In genomic region chr4:82129471-82129870, GRCm38 (mm10) we compare ENCODE assay signal across 26 mouse cellular contexts.
"Had no signal": no experiment of that assay in that cellular context is flagged by ENCODE, and none has a peak within 500 bp of the region (broad histone marks: within the 10 kb centered on the region; RNA-seq: fewer than 3 reads in every experiment).

No protein-coding gene starts in this region.

- H3K4me1 ChIP-seq: hindbrain, embryonic 10.5 days; hindbrain, embryonic 12.5 days; kidney, embryonic 15.5 days; limb, embryonic 13.5 days; limb, embryonic 15.5 days; liver, embryonic 12.5 days had no signal

- H3K27me3 ChIP-seq: heart, embryonic 12.5 days; hindbrain, embryonic 12.5 days; kidney, embryonic 15.5 days; limb, embryonic 13.5 days; limb, embryonic 15.5 days; liver, embryonic 12.5 days had no signal

- H3K9me3 ChIP-seq: heart, embryonic 10.5 days; heart, embryonic 12.5 days; hindbrain, embryonic 10.5 days; hindbrain, embryonic 12.5 days; kidney, embryonic 15.5 days; limb, embryonic 13.5 days; limb, embryonic 15.5 days; liver, embryonic 12.5 days had no signal

- H3K4me2 ChIP-seq: heart, embryonic 12.5 days; hindbrain, embryonic 12.5 days; hindbrain, embryonic 14.5 days; kidney, embryonic 15.5 days; limb, embryonic 13.5 days; limb, embryonic 15.5 days; liver, embryonic 12.5 days had no signal

- H3K9ac ChIP-seq: heart, embryonic 12.5 days; hindbrain, embryonic 12.5 days; hindbrain, embryonic 14.5 days; kidney, embryonic 15.5 days; limb, embryonic 13.5 days; limb, embryonic 15.5 days; liver, embryonic 12.5 days had no signal

- H3K27ac ChIP-seq: gastrocnemius, adult 2 months; heart, embryonic 10.5 days; hindbrain, embryonic 10.5 days; hindbrain, embryonic 12.5 days; hindbrain, embryonic 14.5 days; kidney, embryonic 15.5 days; kidney, postnatal 0 days; limb, embryonic 13.5 days; limb, embryonic 15.5 days; liver, embryonic 12.5 days had no signal

- DNase-seq: gastrocnemius, adult 2 months; gastrocnemius, postnatal 10 days; gastrocnemius, postnatal 25 days; heart, adult 18-20 months; heart, postnatal 10 days; heart, postnatal 4 days; kidney, adult 11 months; kidney, adult 2 months; kidney, adult 9 months; kidney, postnatal 14 days; kidney, postnatal 36 days; layer of hippocampus, adult 9-11 months; layer of hippocampus, postnatal 36 days; left cerebral cortex, postnatal 4 days had no signal

- H3K4me3 ChIP-seq: gastrocnemius, adult 2 months; heart, embryonic 10.5 days; heart, embryonic 12.5 days; hindbrain, embryonic 10.5 days; hindbrain, embryonic 12.5 days; kidney, embryonic 15.5 days; limb, embryonic 13.5 days; limb, embryonic 15.5 days; liver, embryonic 12.5 days had no signal

- H3K36me3 ChIP-seq: heart, embryonic 10.5 days; heart, embryonic 12.5 days; hindbrain, embryonic 10.5 days; hindbrain, embryonic 12.5 days; kidney, embryonic 15.5 days; limb, embryonic 13.5 days; limb, embryonic 15.5 days; liver, embryonic 12.5 days had no signal

- ATAC-seq: hindbrain, embryonic 16.5 days; inflammation-experienced regulatory T-cells, adult 6 months; liver, embryonic 12.5 days had no signal
